Mouse (Mus musculus) neutrophil, adult 5-6 weeks (primary cell): ENCODE data around the gene Cgnl1. TPM values are rescaled to one million over a fixed set of nuclear protein-coding genes. Genes with fewer than 3 reads are reported as not detected.

Experiments used
- ATAC-seq: fragments of 151-379, 151-347 bp; 2 replicates; pipeline ENCODE4 v1.8.0; 2017; ENCODE audit warnings: mild to moderate bottlenecking, moderate TSS enrichment; ENCODE audit not compliant: insufficient number of reproducible peaks, poor library complexity, low FRiP score, severe bottlenecking; ENCODE audit errors: extremely low read depth
- total RNA-seq: library from RNA; stranded (forward); fragments of 200-1000 nt; gene quantifications from 2 replicates; pipeline ENCODE4 v1.2.3, GENCODE M21; 2017

Gene Cgnl1
- total RNA-seq, 1 experiment from 2014 or later, result 2.9 TPM

DNA sequence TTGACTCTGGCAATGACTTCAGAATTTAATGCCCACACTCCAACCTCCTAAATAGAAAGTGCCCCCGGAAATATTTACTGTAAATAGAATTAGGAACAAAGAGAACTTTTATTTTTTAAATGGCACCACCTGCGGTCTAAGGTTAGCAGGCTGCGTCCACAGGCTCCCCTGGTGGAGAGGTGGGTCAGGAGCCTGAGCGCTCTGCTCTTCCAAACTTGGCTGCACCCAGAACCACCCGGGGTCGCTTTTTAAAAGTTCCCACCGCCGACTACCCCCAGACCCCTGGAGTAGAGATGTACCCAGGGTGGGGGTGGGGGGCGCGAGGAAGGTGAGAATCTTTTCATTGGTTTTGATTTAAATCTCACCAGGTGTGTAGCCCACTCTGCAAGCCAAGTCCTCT, 918 bp downstream of the Cgnl1 start:
- no peak for ATAC-seq

DNA sequence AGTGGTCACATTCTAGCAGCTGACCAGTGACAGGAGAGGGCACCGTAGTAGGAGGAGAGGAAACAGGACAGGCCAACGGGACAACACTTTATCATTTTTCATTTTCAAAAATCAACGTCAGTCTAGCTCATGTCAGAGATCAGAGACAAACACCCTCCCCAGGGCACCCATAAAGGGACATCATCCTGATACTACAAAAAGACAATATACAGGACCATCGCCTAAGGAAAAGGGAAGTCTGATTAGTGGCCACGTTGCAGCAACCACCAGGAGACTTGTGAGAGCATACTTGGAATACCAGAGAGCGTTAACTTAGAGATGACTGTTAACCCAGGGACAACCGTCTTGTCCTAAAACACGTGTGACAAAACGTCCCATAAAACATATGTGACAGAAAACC, 1.7 kb downstream of the Cgnl1 start:
- no peak for ATAC-seq

- no peak for ATAC-seq
Observed at GRCm38 (mm10) chr9:71768119-71768518, 3.3 kb downstream of the Cgnl1 start.

DNA sequence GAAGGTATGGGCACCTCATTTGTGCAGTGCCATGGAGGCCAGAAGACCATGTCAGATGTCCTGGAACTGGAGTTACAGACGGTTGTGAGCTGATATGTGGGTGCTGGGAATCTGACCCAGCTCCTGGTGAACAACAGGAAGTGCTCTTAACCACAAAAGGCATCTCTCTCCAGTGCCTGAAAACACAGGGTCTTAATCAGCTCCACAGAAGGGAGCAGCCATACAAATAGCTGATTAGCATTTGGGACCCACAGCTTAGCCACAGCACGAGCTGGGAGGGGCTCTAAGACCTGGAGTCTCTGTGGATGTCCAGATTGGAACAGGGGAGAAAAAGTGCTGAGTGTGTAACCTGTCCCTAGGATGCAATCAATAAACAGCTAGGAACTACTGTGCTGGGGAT, 4.5 kb downstream of the Cgnl1 start:
- ATAC-seq, result no peak

DNA sequence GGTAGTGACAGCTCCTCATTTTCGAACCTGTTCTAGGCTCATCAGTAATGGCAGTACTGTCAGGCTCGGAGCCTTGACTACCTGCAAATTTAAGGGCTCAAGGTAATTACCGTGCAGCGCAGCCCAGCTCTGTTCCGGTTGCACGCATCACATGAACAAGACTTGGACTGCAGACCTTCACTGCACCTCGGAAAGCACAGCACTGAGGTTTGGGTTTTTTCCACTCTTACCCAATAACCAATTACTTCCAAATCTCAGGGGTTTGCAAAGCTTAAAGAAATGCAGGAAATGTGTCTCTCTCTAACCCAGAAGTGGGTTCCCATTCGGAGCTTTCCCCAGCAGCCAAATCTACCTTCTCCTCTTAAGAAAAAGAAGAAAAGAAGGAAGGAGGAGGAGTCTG, 5.1 kb downstream of the Cgnl1 start:
- no peak for ATAC-seq

DNA sequence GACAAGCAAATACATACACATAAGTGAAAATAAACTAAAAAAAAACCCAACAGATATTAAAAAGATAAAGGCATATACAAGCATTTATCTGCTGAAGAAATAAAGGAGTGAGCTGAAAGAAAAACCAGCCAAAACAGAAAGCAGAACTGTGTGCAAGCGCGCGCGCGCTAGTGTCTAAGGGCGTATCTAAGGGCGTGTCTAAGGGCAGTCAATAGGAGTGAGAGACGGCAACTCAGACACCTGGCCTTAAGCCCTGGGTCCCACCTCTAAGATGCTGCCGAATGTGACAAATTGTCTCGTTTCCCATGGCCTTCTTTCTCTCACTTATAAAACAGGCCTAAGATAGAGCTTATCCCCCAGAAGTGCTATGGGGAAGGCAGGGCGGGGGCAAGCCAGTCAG, 6.9 kb downstream of the Cgnl1 start:
- ATAC-seq, result no peak

- no peak for ATAC-seq
Observed at GRCm38 (mm10) chr9:71763273-71763672, 8.1 kb downstream of the Cgnl1 start.

DNA sequence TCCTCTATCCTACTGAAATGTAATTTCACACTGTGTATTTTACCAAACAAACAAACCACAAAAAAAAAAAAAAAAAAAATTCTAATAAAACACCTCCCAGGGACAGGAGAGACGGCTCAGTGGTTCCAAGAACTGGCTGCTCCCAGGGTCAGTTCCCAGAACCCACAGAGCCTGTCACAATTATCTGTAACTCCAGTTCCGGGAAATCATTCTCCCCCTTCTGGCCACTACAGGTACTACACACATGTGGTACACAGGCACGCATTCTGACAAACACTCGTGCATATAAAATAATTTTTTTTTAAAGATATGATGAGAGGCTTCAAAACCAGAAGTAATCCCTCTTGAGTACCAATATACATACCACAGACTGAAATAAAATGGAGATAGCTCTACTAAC, 9.7 kb downstream of the Cgnl1 start:
- no peak for ATAC-seq

- no peak for ATAC-seq
Observed at GRCm38 (mm10) chr9:71760518-71761141, 10.8 kb downstream of the Cgnl1 start.

GRCm38 (mm10) chr9:71759893-71760292, 11.5 kb downstream of the Cgnl1 start:
- ATAC-seq, result no peak

DNA sequence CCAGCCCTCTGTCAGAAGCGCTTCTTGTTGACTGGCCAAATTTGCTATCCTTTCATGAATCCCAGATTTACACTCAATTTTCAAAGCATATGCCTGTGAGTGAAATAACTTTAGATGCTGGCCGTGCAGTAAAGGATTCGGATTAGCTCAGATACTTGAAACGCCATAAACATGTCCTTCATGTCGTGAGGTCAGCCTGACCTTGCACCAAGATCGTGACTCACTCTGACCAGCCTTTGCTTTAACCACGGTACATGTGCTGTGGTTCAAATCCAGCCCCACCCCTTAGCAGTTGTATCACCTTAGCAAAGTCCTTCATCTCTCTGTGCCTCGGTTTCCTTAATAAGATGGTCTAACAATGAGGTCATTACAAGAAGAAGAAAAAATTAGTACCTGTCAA, 14.0 kb downstream of the Cgnl1 start:
- ATAC-seq, result no peak

GRCm38 (mm10) chr9:71756916-71757315, 14.5 kb downstream of the Cgnl1 start:
- no peak for ATAC-seq

DNA sequence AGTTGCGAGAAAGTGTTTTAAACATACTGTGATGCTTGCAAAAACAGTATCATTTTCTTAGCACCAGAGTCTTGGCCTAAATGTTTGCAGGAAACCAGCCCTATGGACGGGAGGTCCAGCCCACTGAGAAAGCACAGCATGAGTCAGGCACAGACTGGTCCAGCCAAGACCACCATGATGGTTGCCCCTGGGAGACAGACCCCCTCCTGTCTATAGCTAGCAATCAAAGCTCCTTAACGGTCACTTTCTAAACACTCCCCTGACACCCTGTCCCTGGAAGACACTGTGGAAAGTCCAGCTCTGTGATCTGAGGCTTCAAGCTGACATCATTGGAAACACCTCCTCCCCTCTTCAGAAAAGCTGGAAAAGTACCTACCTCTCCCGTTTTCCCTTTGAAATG, 17.4 kb downstream of the Cgnl1 start:
- ATAC-seq, result no peak

DNA sequence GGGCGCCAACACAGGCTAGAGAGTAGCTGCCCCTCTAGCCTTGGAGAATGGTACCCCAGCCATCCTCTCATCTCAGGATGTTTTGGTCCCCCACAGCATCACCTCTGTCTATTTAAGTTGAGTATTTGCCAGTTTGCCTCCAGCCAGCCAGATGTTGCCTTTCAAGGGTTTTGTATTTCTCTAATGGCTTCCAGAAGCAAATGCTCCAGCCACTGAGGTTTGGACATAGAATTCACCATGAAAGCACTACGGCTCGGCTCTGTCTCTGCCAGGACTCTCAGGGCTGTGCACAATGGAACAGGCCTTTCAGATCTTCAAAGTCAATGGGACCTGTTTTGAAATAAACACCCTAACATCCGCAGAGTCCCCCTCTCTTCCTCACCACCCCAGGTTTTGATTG, 17.9 kb downstream of the Cgnl1 start:
- ATAC-seq, result no peak

DNA sequence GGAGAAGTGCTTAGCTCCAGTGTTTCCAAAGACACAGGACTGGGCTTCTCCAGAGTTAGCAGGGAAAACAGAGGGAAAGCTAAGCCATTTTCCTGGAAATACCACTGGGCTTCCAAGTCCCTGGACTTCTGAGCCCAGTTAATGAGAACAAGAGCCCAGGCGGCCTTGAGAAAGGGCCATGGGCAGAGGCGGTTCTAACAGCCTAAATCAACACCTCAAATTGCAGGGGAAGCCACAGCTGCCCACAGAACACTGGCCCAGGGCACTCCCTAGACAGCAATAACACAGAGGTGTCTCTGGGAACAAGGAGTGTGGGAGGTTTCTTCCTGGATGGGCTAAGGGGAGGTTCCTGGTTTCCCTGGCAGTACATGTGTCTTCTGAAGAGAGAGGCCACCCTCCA, 18.3 kb downstream of the Cgnl1 start:
- ATAC-seq, result no peak

GRCm38 (mm10) chr9:71750015-71750672, 21.3 kb downstream of the Cgnl1 start:
- ATAC-seq, result no peak

- no peak for ATAC-seq
Observed at GRCm38 (mm10) chr9:71746405-71746804, 25.0 kb downstream of the Cgnl1 start.

- no peak for ATAC-seq
Observed at GRCm38 (mm10) chr9:71738081-71738930, 33.1 kb downstream of the Cgnl1 start.

DNA sequence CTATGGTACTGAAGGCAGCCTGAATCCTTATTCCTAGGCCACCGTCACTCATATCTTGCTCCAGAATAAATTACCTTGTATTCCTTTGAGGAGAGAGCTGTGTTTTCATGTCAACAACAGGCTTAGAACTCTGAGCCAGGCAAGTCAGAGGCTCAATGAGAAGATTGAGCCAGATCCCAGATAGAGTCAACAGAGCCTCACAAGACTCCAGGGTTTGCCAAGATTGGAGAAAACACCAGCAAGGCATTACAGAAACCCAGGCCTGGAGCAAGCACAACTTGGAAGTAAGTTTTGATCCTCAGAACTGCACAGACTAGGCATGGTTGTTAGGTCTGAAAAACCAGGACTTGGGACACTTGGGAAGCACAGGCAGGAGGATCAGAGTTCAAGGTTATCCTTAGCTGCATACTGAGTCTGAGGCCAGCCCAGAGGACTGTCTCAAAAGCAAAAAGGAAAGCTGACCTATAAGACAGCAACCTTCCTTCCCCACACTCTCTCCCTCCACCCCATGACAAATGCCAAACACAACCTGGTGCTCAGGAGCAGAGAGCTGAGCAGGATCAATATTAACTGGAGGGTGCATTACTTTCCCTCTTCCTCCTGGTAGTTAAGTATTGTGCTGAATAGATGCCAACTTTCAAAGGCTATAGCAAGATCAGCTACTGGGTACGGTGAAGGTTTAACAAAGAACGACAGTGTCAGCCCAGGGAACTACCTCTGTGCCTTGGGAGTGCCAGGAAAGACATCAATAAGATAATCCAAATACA, 34.0 kb downstream of the Cgnl1 start:
- ATAC-seq, result no peak
